Comparison of ENCODE assay signal across 8 mouse cellular contexts in the genomic region with DNA sequence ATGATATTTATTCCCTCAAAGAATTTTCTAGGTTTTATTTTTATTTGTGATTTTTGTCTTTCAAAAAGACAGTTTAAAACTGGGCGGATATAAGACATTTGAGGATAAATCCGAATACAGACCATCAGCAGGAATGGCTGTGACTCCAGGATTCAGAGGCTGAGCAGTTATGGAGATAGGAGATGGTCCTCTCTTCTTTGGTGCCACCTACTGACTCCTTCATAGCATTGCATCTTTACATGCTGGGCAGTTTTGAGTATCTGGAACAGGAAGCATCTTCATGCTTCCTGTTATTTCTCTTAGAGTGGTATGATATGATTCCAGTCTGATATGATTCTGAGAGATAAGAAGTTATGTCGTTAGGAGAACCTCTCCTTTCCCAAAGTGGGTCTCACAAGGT.
DNase-seq lines count a peak whose midpoint lies in the region; ATAC-seq and TF ChIP-seq lines count a peak whose summit lies in the region.

No protein-coding gene starts in this region.

- no peaks in the 10 kb centered on the region for H3K9me3 ChIP-seq in heart, embryonic 10.5 days
- no peaks in the 10 kb centered on the region for H3K9me3 ChIP-seq in liver, embryonic 14.5 days (ENCODE audit: control insufficient read depth, low read length)

- H3K27ac ChIP-seq in gastrocnemius, adult 2 months = no peak overlapping the region
- no peak overlapping the region for H3K27ac ChIP-seq in heart, embryonic 10.5 days
- no peak overlapping the region for H3K27ac ChIP-seq in liver, embryonic 14.5 days

- TF ChIP-seq EP300 in liver, embryonic 14.5 days (IDR thresholded peaks at IDR 0.05; ENCODE audit: low read depth) = no peak

- 17% methylated on average over 3 of the region's 3 CpGs for WGBS in heart, embryonic 10.5 days
- 5% methylated on average over 3 of the region's 3 CpGs for WGBS in liver, embryonic 14.5 days (ENCODE audit: insufficient replicate concordance)

- peaks cover 8% of the 10 kb centered on the region; the same call in 1 of the 2 replicates for H3K4me1 ChIP-seq in heart, embryonic 10.5 days
- H3K4me1 ChIP-seq in liver, embryonic 14.5 days (replicated peaks; ENCODE audit: control insufficient read depth in 2 of 2, insufficient read depth in 2 of 2, low read length in 1 of 2) = no peaks in the 10 kb centered on the region

- H3K36me3 ChIP-seq in heart, embryonic 10.5 days = no peaks in the 10 kb centered on the region
- H3K36me3 ChIP-seq in liver, embryonic 14.5 days (replicated peaks; ENCODE audit: control insufficient read depth, insufficient read depth, low read depth) = no peaks in the 10 kb centered on the region

- no peak overlapping the region for H3K4me3 ChIP-seq in gastrocnemius, adult 2 months
- no peak overlapping the region for H3K4me3 ChIP-seq in heart, embryonic 10.5 days
- no peak overlapping the region for H3K4me3 ChIP-seq in liver, embryonic 14.5 days (ENCODE audit: insufficient read depth in 1 of 2, low read depth in 2 of 2, low read length in 2 of 2)

- intact Hi-C loops in gastrocnemius, adult 2 months (cut with DNase I) = loop anchor here (2.0 to 10.0 kb wide), 2 partner anchors 180 to 324 kb away; no protein-coding TSS in a partner anchor
- intact Hi-C loops in gastrocnemius, postnatal 14 days (cut with DNase I; ENCODE audit: low total_unique reads) = loop anchor here (10.0 kb wide), 1 partner anchor 180 kb away; no protein-coding TSS in a partner anchor

- DNase-seq in gastrocnemius, adult 2 months = no peak
- no peak for DNase-seq in gastrocnemius, postnatal 14 days
- peak; percentile 44 for DNase-seq in CD4-positive helper T cell, adult 2 months (ENCODE audit: low read depth, low spot score)
- peak; percentile 31 for DNase-seq in cerebellum, adult 11 months
- peak; percentile 60 for DNase-seq in heart, embryonic 10.5 days (ENCODE audit: low spot score)
- DNase-seq in liver, embryonic 14.5 days (ENCODE audit: low read depth in 3 of 3, low spot score in 3 of 3) = peak in 1 of 3 experiments; percentile 13
- DNase-seq in skeletal muscle tissue, adult 2 months (ENCODE audit: low read depth, low spot score) = peak; percentile 14
- no peak for DNase-seq in urinary bladder, postnatal 25 days (ENCODE audit: low spot score)

- TF ChIP-seq CTCF in gastrocnemius, adult 2 months (IDR thresholded peaks at IDR 0.05) = peak; percentile 85
- TF ChIP-seq CTCF in liver, embryonic 14.5 days (IDR thresholded peaks at IDR 0.05; ENCODE audit: low read depth) = peak; percentile 62

- H3K9ac ChIP-seq in liver, embryonic 14.5 days (replicated peaks) = no peak overlapping the region

- ATAC-seq in liver, embryonic 14.5 days (ENCODE audit: insufficient read depth) = no peak

- H3K4me2 ChIP-seq in liver, embryonic 14.5 days (ENCODE audit: low read depth) = no peak overlapping the region

- H3K27me3 ChIP-seq in heart, embryonic 10.5 days (ENCODE audit: insufficient read depth, poor library complexity, severe bottlenecking) = no peaks in the 10 kb centered on the region
- H3K27me3 ChIP-seq in liver, embryonic 14.5 days (ENCODE audit: control insufficient read depth, insufficient read depth, low read length) = no peaks in the 10 kb centered on the region

Comparison
In these comparisons a context has a peak if more than half of its experiments do, and no peak if none do; other contexts are left out.
1. DNase-seq: peak in CD4-positive helper T cell, adult 2 months (single experiment), cerebellum, adult 11 months (single experiment), heart, embryonic 10.5 days (single experiment) and skeletal muscle tissue, adult 2 months (single experiment); none in gastrocnemius, adult 2 months (single experiment), gastrocnemius, postnatal 14 days (single experiment) and urinary bladder, postnatal 25 days (single experiment).